Mouse (Mus musculus) E14TG2a.4 (cell line): ENCODE measurements around the gene Gm21190.
"Not testable (repeated sequence)": the region's sequence is repeated elsewhere in the genome, so short reads cannot be mapped to it uniquely, and the experiment has no call there.

Experiments used
- CTCF ChIP-seq: conservative IDR thresholded peaks from 2 replicates; pipeline ENCODE4 v1.5.1; 2014; ENCODE audit warnings: low read length
- NANOG ChIP-seq: IDR thresholded peaks from 2 replicates; pipeline ENCODE4 v1.6.1; 2014; ENCODE audit warnings: borderline replicate concordance, low read length, mixed read lengths
- POU5F1 ChIP-seq: IDR thresholded peaks from 2 replicates; pipeline ENCODE4 v1.6.1; 2014; ENCODE audit warnings: low read length, borderline replicate concordance

DNA sequence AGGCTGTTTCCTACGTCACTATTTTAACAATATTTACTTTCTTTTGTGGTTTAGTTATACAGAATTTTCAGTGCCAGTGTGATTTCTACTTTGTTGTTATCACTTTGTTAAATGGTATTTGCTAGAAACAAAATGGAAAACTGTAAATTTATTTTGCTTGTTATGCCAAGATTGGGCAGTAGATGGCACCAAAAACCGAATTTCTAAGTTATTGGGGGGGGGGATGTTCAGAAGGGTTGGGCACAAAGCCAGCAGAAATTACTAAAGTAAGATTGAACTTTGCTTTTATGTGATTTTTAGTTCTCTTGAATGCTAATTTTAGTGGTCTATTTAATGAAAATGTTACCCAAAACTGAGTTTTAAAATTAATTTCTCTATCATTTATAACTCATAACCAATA, 44.4 kb downstream of the Gm21190 start:
- not testable (repeated sequence) for TF ChIP-seq CTCF, POU5F1, NANOG
